Mouse (Mus musculus): ENCODE measurements at regions not wholly inside any gene's neighbourhood (a gene's known extent, or its start where the extent isn't known, plus 50 kb on each side); places are given as distances from the start of the nearest gene placed in this dataset.

- ChIA-PET POLR2A (interaction anchor here in 2 of 4 experiments (0.7 to 1.5 kb wide), 2 partner anchors 8 to 9 kb away, joined by 3 read pairs; no protein-coding TSS in a partner anchor), CTCF (interaction anchor here in 2 of 4 experiments (0.7 to 3.8 kb wide), 3 partner anchors 8 to 441 kb away, joined by 3 to 31 read pairs (median 22); no protein-coding TSS in a partner anchor)
Observed at GRCm38 (mm10) chr12:109957305-109957704, 321.6 kb upstream of the Dio3 start.

- CTCF ChIA-PET: interaction anchor here (0.5 to 3.8 kb wide), 40 partner anchors 8 to 1054 kb away, joined by 3 to 31 read pairs (median 3); no protein-coding TSS in a partner anchor
- POLR2A ChIA-PET: interaction anchor here in 3 of 4 experiments (0.6 to 2.3 kb wide), 11 partner anchors 8 to 1769 kb away, joined by 3 to 15 read pairs (median 5); partner anchors contain the start of gene Wdr25 (in 1 of the 3)
Observed at GRCm38 (mm10) chr12:109958357-109959085, 320.3 kb upstream of the Dio3 start.

GRCm38 (mm10) chr12:109966776-109967175 is 312.1 kb upstream of the Dio3 start:
- ChIA-PET POLR2A (no interaction called here), CTCF (interaction anchor here in 1 of 4 experiments (1.0 kb wide), 1 partner anchor 8 kb away, joined by 3 read pairs; no protein-coding TSS in a partner anchor)

GRCm38 (mm10) chr12:109968303-109968702 is 310.6 kb upstream of the Dio3 start:
- ChIA-PET POLR2A (interaction anchor here in 2 of 4 experiments (0.6 to 1.3 kb wide), 2 partner anchors 9 to 221 kb away, joined by 3 to 5 read pairs; no protein-coding TSS in a partner anchor), CTCF (interaction anchor here in 1 of 4 experiments (0.7 kb wide), 1 partner anchor 523 kb away, joined by 3 read pairs; no protein-coding TSS in a partner anchor)

- CTCF ChIA-PET: no interaction called here
- POLR2A ChIA-PET: interaction anchor here in 1 of 4 experiments (0.6 kb wide), 1 partner anchor 314 kb away, joined by 3 read pairs; no protein-coding TSS in a partner anchor
Observed at GRCm38 (mm10) chr12:109971508-109971907, 307.4 kb upstream of the Dio3 start.

- CTCF ChIA-PET: interaction anchor here in 1 of 4 experiments (0.6 kb wide), 1 partner anchor 466 kb away, joined by 3 read pairs; no protein-coding TSS in a partner anchor
- POLR2A ChIA-PET: no interaction called here
Observed at GRCm38 (mm10) chr12:109972366-109973015, 306.4 kb upstream of the Dio3 start.

GRCm38 (mm10) chr12:109973598-109973997 is 305.3 kb upstream of the Dio3 start:
- POLR2A ChIA-PET: no interaction called here
- CTCF ChIA-PET: no interaction called here

- ChIA-PET CTCF (interaction anchor here (0.5 to 2.5 kb wide), 5 partner anchors 16 to 1218 kb away, joined by 3 to 7 read pairs (median 5); no protein-coding TSS in a partner anchor), POLR2A (interaction anchor here in 3 of 4 experiments (0.5 to 1.1 kb wide), 7 partner anchors 8 to 1004 kb away, joined by 3 to 5 read pairs (median 3); no protein-coding TSS in a partner anchor)
Observed at GRCm38 (mm10) chr12:109975176-109975972, 303.5 kb upstream of the Dio3 start.

- POLR2A ChIA-PET: interaction anchor here in 1 of 4 experiments (0.7 kb wide), 1 partner anchor 36 kb away, joined by 3 read pairs; no protein-coding TSS in a partner anchor
- CTCF ChIA-PET: interaction anchor here in 1 of 4 experiments (0.5 kb wide), 2 partner anchors 344 to 1859 kb away, joined by 3 to 4 read pairs; no protein-coding TSS in a partner anchor
Observed at GRCm38 (mm10) chr12:109984651-109985050, 294.2 kb upstream of the Dio3 start.

- POLR2A ChIA-PET: no interaction called here
- CTCF ChIA-PET: interaction anchor here in 1 of 4 experiments (0.8 to 1.0 kb wide), 4 partner anchors 13 to 380 kb away, joined by 3 to 5 read pairs (median 4); no protein-coding TSS in a partner anchor
Observed at GRCm38 (mm10) chr12:109993410-109993809, 285.5 kb upstream of the Dio3 start.

- ChIA-PET POLR2A (no interaction called here), CTCF (no interaction called here)
Observed at GRCm38 (mm10) chr12:110002717-110003116, 276.2 kb upstream of the Dio3 start.

GRCm38 (mm10) chr12:110009136-110009535 is 269.7 kb upstream of the Dio3 start:
- ChIA-PET CTCF (interaction anchor here in 3 of 4 experiments (0.6 to 0.7 kb wide), 4 partner anchors 14 to 421 kb away, joined by 3 to 4 read pairs (median 3); no protein-coding TSS in a partner anchor), POLR2A (interaction anchor here in 1 of 4 experiments (0.5 kb wide), 1 partner anchor 52 kb away, joined by 3 read pairs; no protein-coding TSS in a partner anchor)

- ChIA-PET CTCF (no interaction called here), POLR2A (no interaction called here)
Observed at GRCm38 (mm10) chr12:110020541-110021470, 258.1 kb upstream of the Dio3 start.

- CTCF ChIA-PET: no interaction called here
- POLR2A ChIA-PET: no interaction called here
Observed at GRCm38 (mm10) chr12:110021690-110022089, 257.2 kb upstream of the Dio3 start.

- ChIA-PET CTCF (interaction anchor here in 1 of 4 experiments (0.6 kb wide), 1 partner anchor 13 kb away, joined by 3 read pairs; no protein-coding TSS in a partner anchor), POLR2A (interaction anchor here in 1 of 4 experiments (0.7 kb wide), 1 partner anchor 20 kb away, joined by 4 read pairs; no protein-coding TSS in a partner anchor)
Observed at GRCm38 (mm10) chr12:110022631-110023030, 256.2 kb upstream of the Dio3 start.

- POLR2A ChIA-PET: interaction anchor here in 1 of 4 experiments (0.7 to 0.8 kb wide), 2 partner anchors 19 to 319 kb away, joined by 3 to 4 read pairs; no protein-coding TSS in a partner anchor
Observed at GRCm38 (mm10) chr12:110023192-110024101, 255.4 kb upstream of the Dio3 start.

More at GRCm38 (mm10) chr12:110023192-110024101, 255.4 kb upstream of the Dio3 start:
- CTCF ChIA-PET: no interaction called here

All from embryonic stem cell, embryonic (primary cell).